Mouse (Mus musculus): ENCODE results near the gene Gpx4. TPM values are rescaled to one million over a fixed set of nuclear protein-coding genes. Genes with fewer than 3 reads are reported as not detected.

The Gpx4 gene
- 154 TPM for total RNA-seq (2023)

GRCm38 (mm10) chr10:80047041-80047565 is at the start of gene Gpx4:
Gpx4 (plus strand) TSS chr10:80047166.

GRCm38 (mm10) chr10:80016511-80016910 is 30.5 kb upstream of the Gpx4 start, which contains the start of gene Arhgap45:
Arhgap45 (plus strand) TSS chr10:80016653.

GRCm38 (mm10) chr10:80039559-80039979 is 7.4 kb upstream of the Gpx4 start, which contains the start of gene Polr2e:
Polr2e (minus strand) TSS chr10:80039795.

GRCm38 (mm10) chr10:80105460-80105859 is 58.5 kb downstream of the Gpx4 start, which contains the start of gene Sbno2:
Sbno2 (minus strand) TSS chr10:80105571.

Other genes starting within 250 kb of the Gpx4 start
- not detected for gene Misp, start 226.2 kb upstream of the Gpx4 start, total RNA-seq (2023)
- gene Ptbp1, start 192.7 kb upstream of the Gpx4 start, total RNA-seq (2023): 783 TPM
- gene Prtn3, start 172.7 kb upstream of the Gpx4 start, total RNA-seq (2023): not detected
- gene Plppr3, start 172.5 kb upstream of the Gpx4 start, total RNA-seq (2023): 1.0 TPM
- gene Elane, start 160.9 kb upstream of the Gpx4 start, total RNA-seq (2023): 0.83 TPM
- gene Cfd, start 156.3 kb upstream of the Gpx4 start, total RNA-seq (2023): not detected
- gene Med16, start 138.2 kb upstream of the Gpx4 start, total RNA-seq (2023): 59.4 TPM
- gene Gm26602, start 136.3 kb upstream of the Gpx4 start, total RNA-seq (2023): not detected
- gene Kiss1r, start 130.2 kb upstream of the Gpx4 start, total RNA-seq (2023): 0.65 TPM
- 119 TPM for gene R3hdm4, start 126.0 kb upstream of the Gpx4 start, total RNA-seq (2023)
- 8.4 TPM for gene Arid3a, start 120.1 kb upstream of the Gpx4 start, total RNA-seq (2023)
- 48.5 TPM for gene Wdr18, start 87.0 kb upstream of the Gpx4 start, total RNA-seq (2023)
- gene Grin3b, start 76.5 kb upstream of the Gpx4 start, total RNA-seq (2023): 0.68 TPM
- gene Tmem259, start 62.8 kb upstream of the Gpx4 start, total RNA-seq (2023): 158 TPM
- gene Cnn2, start 58.6 kb upstream of the Gpx4 start, total RNA-seq (2023): 442 TPM
- gene Abca7, start 50.7 kb upstream of the Gpx4 start, total RNA-seq (2023): 80.3 TPM
- 901 TPM for gene Arhgap45, start 30.5 kb upstream of the Gpx4 start, total RNA-seq (2023)
- 75.3 TPM for gene Polr2e, start 7.4 kb upstream of the Gpx4 start, total RNA-seq (2023)
- gene Sbno2, start 58.4 kb downstream of the Gpx4 start, total RNA-seq (2023): 103 TPM
- 140 TPM for gene Stk11, start 68.6 kb downstream of the Gpx4 start, total RNA-seq (2023)
- gene Atp5d, start 91.5 kb downstream of the Gpx4 start, total RNA-seq (2023): 168 TPM
- gene Cbarp, start 93.7 kb downstream of the Gpx4 start, total RNA-seq (2023): 38.2 TPM
- gene Midn, start 101.1 kb downstream of the Gpx4 start, total RNA-seq (2023): 101 TPM
- gene Cirbp, start 118.8 kb downstream of the Gpx4 start, total RNA-seq (2023): 178 TPM
- gene 1600002K03Rik, start 125.8 kb downstream of the Gpx4 start, total RNA-seq (2023): 11.6 TPM
- 0.35 TPM for gene Efna2, start 132.3 kb downstream of the Gpx4 start, total RNA-seq (2023)
- 75.4 TPM for gene Mum1, start 179.3 kb downstream of the Gpx4 start, total RNA-seq (2023)
- 95.8 TPM for gene Ndufs7, start 202.0 kb downstream of the Gpx4 start, total RNA-seq (2023)
- not detected for gene Gamt, start 213.8 kb downstream of the Gpx4 start, total RNA-seq (2023)
- gene Dazap1, start 214.3 kb downstream of the Gpx4 start, total RNA-seq (2023): 170 TPM
- 3,730 TPM for gene Rps15, start 245.3 kb downstream of the Gpx4 start, total RNA-seq (2023)
- not detected for gene Apc2, start 248.8 kb downstream of the Gpx4 start, total RNA-seq (2023)

Data from CD4-positive naive resting alpha-beta T cell, adult 57 days (primary cell).